Mouse (Mus musculus) olfactory bulb, adult 2 months (tissue): Measurements from ENCODE around the gene Atp5g2. TPM values are rescaled to one million over a fixed set of nuclear protein-coding genes. Genes with fewer than 3 reads are reported as not detected.

ENCODE experiments used
- H3K27ac ChIP-seq: fragments of 200-500 bp; 2 replicates; pipeline ENCODE4 v1.5.1; 2012; ENCODE audit warnings: low read depth, low read length; ENCODE audit not compliant: insufficient read depth
- H3K4me1 ChIP-seq: fragments of 200-500 bp; 2 replicates; pipeline ENCODE4 v1.6.1; 2012; ENCODE audit warnings: low read length; ENCODE audit not compliant: control insufficient read depth, insufficient read depth
- H3K4me3 ChIP-seq: fragments of 200-500 bp; 2 replicates; pipeline ENCODE4 v1.5.1; 2012; ENCODE audit warnings: mild to moderate bottlenecking, low read depth, low read length, moderate library complexity; ENCODE audit not compliant: insufficient read depth
- CTCF ChIP-seq: fragments of 200-500 bp; IDR thresholded peaks from 2 replicates; pipeline ENCODE4 v1.5.1; 2012; ENCODE audit warnings: low read depth, mild to moderate bottlenecking, low read length, moderate library complexity; ENCODE audit not compliant: insufficient read depth
- POLR2A ChIP-seq: fragments of 200-500 bp; IDR thresholded peaks from 2 replicates; pipeline ENCODE4 v1.6.1; 2012; ENCODE audit warnings: mild to moderate bottlenecking, low read depth, low read length, moderate library complexity; ENCODE audit not compliant: insufficient read depth
- WGBS: fragments of 180-500 bp; shearing (Covaris S2); methylation state at CpG from one replicate; pipeline ENCODE4 v1.1.7; 2018; 5-methylcytosine and 5-hydroxymethylcytosine counted together
- polyA plus RNA-seq: library from polyadenylated mRNA; stranded (reverse); fragments of >200 nt; gene quantifications from 2 replicates; pipeline ENCODE4 v1.2.4, GENCODE M21; 2012; ENCODE audit warnings: low replicate concordance; ENCODE audit not compliant: missing spikeins, insufficient read depth, insufficient read length

Atp5g2 gene
- polyA plus RNA-seq, 1 experiment, result not detected

DNA sequence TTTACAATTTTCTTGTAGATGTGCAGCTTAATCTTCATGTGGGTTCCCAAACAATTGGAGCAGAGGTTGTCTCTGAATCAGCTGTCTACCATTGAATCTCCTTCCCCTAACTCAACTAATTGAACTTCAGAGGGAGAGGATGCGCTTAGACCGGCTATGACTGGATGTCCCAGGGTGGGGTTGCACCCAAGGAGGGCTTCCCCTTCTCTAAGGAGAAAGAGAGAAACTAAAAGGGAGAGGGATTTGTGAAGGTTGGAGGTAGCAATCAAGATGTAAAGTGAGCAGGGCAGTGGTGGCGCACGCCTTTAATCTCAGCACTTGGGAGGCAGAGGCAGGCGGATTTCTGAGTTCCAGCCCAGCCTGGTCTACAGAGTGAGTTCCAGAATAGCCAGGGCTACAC lies 52.7 kb downstream of the Atp5g2 start:
- Histone ChIP-seq H3K4me3 (no peak overlapping the region), H3K27ac (no peak overlapping the region), H3K4me1 (no peaks in the 10 kb centered on the region)
- 95% methylated on average over 5 of the region's 5 CpGs for WGBS
- TF ChIP-seq POLR2A (no peak), CTCF (no peak)

DNA sequence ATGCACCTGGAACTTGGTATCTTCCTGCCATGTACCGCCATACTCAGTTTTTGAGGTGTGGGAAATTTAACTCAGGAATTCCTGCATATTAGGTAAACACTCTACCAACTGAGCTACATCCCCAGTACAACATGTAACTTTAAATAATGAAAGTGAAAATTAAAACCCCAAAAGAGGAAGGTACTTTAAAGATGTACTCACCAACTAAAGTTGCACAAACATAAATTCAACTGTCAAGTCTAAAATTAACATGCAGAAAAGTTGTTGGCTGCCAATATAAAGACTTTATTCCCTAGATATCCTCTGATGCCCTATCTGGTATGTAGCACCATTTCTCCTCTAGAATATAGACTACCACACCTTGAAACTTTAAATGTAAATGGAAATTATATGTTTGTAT lies 54.5 kb downstream of the Atp5g2 start:
- no peak for TF ChIP-seq POLR2A
- TF ChIP-seq CTCF, result no peak
- no peak overlapping the region for H3K4me3 ChIP-seq
- H3K27ac ChIP-seq, result no peak overlapping the region
- no peaks in the 10 kb centered on the region for H3K4me1 ChIP-seq
- 97% methylated on average over 1 of the region's 1 CpGs for WGBS

- Histone ChIP-seq H3K4me3 (no peak overlapping the region), H3K27ac (no peak overlapping the region), H3K4me1 (no peaks in the 10 kb centered on the region)
- TF ChIP-seq CTCF, result no peak
- 97% methylated on average over 2 of the region's 2 CpGs for WGBS
Measured at GRCm38 (mm10) chr15:102616174-102616573, 56.0 kb downstream of the Atp5g2 start.

DNA sequence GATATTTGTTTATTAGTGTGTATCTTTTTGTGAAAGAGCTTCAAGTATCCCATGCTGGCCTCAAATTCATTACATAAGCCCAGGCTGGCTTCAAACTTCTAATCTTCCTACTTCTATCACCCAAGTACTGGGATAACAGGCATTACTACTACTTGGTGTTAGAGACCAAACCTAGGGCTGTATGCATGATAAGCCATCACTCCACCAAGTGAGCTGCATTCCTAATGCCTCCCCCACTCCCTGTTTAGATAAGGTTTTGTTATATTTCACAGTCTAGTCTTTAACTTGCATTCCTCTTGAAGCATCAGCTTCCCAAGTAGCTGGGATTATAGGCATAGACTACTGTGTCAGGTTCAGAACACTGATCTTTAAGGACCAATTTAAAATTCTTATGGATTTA lies 57.9 kb downstream of the Atp5g2 start:
- H3K4me3 ChIP-seq, result no peak overlapping the region
- TF ChIP-seq CTCF (no peak), POLR2A (no peak)
- no peaks in the 10 kb centered on the region for H3K4me1 ChIP-seq
- H3K27ac ChIP-seq, result no peak overlapping the region

DNA sequence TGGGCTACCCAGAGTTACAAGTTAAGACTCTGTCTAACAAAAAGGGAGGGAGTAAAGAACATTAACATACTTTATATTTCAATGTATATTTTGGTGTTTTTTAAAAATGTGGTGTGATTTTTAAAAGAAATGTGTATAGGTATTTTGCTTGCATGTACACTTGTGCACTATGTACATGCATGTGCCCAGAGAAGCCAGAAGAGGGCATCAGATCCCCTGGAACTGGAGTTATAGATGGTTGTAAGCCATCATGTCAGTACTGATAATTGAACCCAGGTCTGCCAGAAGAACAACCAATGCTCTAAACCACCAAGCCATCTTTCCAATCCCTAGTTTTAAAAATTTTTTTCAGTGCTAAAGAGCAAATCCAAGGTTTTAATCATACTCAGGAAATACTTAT lies 59.2 kb downstream of the Atp5g2 start:
- H3K4me3 ChIP-seq, result no peak overlapping the region
- no peak overlapping the region for H3K27ac ChIP-seq
- TF ChIP-seq CTCF (no peak), POLR2A (no peak)
- H3K4me1 ChIP-seq, result no peaks in the 10 kb centered on the region

Other genes starting within 250 kb of the Atp5g2 start
- gene Amhr2, start 227.0 kb downstream of the Atp5g2 start, polyA plus RNA-seq, result not detected in 2 replicates
- not detected in 2 replicates for gene Prr13, start 213.3 kb downstream of the Atp5g2 start, polyA plus RNA-seq
- 834 and 975 TPM in 2 replicates for gene Pcbp2, start 201.8 kb downstream of the Atp5g2 start, polyA plus RNA-seq
- not detected in 2 replicates for gene Gm10337, start 168.6 kb downstream of the Atp5g2 start, polyA plus RNA-seq
- not detected in 2 replicates for gene Map3k12, start 155.3 kb downstream of the Atp5g2 start, polyA plus RNA-seq
- gene Tarbp2, start 154.2 kb downstream of the Atp5g2 start, polyA plus RNA-seq, result not detected in 2 replicates
- gene Npff, start 147.4 kb downstream of the Atp5g2 start, polyA plus RNA-seq, result not detected in 2 replicates
- not detected in 2 replicates for gene Gm28047, start 47.3 kb downstream of the Atp5g2 start, polyA plus RNA-seq
- not detected in 2 replicates for gene Atf7, start 46.9 kb downstream of the Atp5g2 start, polyA plus RNA-seq
- gene Calcoco1, start 49.8 kb upstream of the Atp5g2 start, polyA plus RNA-seq, result not detected in 2 replicates
- not detected in 2 replicates for gene Hoxc13, start 248.8 kb upstream of the Atp5g2 start, polyA plus RNA-seq